Mouse (Mus musculus): ENCODE results near the gene Cyp2w1.

GRCm38 (mm10) chr5:139353946-139354345 lies 1.5 kb downstream of the Cyp2w1 start:
- TF ChIP-seq CTCF (IDR thresholded peaks at IDR 0.05; ENCODE audit: insufficient read depth, low read length) (no peak), POLR2A (IDR thresholded peaks at IDR 0.05; ENCODE audit: borderline replicate concordance, extremely low read depth, low read depth, low read length) (no peak)

Data from lung, adult 2 months (tissue).